9 mouse cellular contexts compared by ENCODE assay signal in genomic region chr7:142278183-142278582, GRCm38 (mm10). TPM values are rescaled to one million over a fixed set of nuclear protein-coding genes. Genes with fewer than 3 reads are reported as not detected.
A peak's percentile ranks its signal among the peaks of the same experiment; 100 is the strongest.
DNase-seq lines count a peak whose midpoint lies in the region; ATAC-seq and TF ChIP-seq lines count a peak whose summit lies in the region.
"Not testable (repeated sequence)": the region's sequence is repeated elsewhere in the genome, so short reads cannot be mapped to it uniquely, and the experiment has no call there.
"Had no signal": no experiment of that assay in that cellular context is flagged by ENCODE, and none has a peak within 500 bp of the region (broad histone marks: within the 10 kb centered on the region; RNA-seq: fewer than 3 reads in every experiment).

No protein-coding gene starts in this region.

- not testable (repeated sequence) for H3K4me1 ChIP-seq in liver, embryonic 14.5 days (replicated peaks; ENCODE audit: control insufficient read depth in 2 of 2, insufficient read depth in 2 of 2, low read length in 1 of 2); neural tube, embryonic 12.5 days; stomach, postnatal 0 days (replicated peaks; ENCODE audit: control insufficient read depth, insufficient read depth)

- not testable (repeated sequence) for H3K27ac ChIP-seq in liver, embryonic 14.5 days; neural tube, embryonic 12.5 days; stomach, postnatal 0 days (replicated peaks)

- H3K79me2 ChIP-seq in C2C12 (ENCODE audit: control insufficient read depth, insufficient read depth), result not testable (repeated sequence)

- not testable (repeated sequence) for H3ac ChIP-seq in C2C12 (ENCODE audit: control insufficient read depth, insufficient read length, low read depth)

- H3K36me3 ChIP-seq in C2C12 (ENCODE audit: control insufficient read depth, insufficient read depth); liver, embryonic 14.5 days (replicated peaks; ENCODE audit: control insufficient read depth, insufficient read depth, low read depth); neural tube, embryonic 12.5 days; stomach, postnatal 0 days (ENCODE audit: control insufficient read depth, insufficient read depth, low read length): not testable (repeated sequence)

- WGBS in liver, embryonic 14.5 days (ENCODE audit: insufficient replicate concordance), result 0% methylated on average over 3 of the region's 3 CpGs
- WGBS in neural tube, embryonic 12.5 days, result 0% methylated on average over 3 of the region's 3 CpGs
- WGBS in stomach, postnatal 0 days, result 0% methylated on average over 3 of the region's 3 CpGs

- H3K4me3 ChIP-seq in C2C12 (ENCODE audit: insufficient read depth, poor library complexity, severe bottlenecking); liver, embryonic 14.5 days (ENCODE audit: insufficient read depth in 1 of 2, low read depth in 2 of 2, low read length in 2 of 2); neural tube, embryonic 12.5 days; stomach, postnatal 0 days (ENCODE audit: low read depth, low read length): not testable (repeated sequence)

- peak; percentile 73 to 86 for DNase-seq in adrenal gland, postnatal 36 days
- peak; percentile 73 for DNase-seq in embryo, embryonic 11 days
- peak; percentile 41 to 79 for DNase-seq in heart, adult 18-20 months
- DNase-seq in kidney, postnatal 10 days, result peak; percentile 85
- not testable (repeated sequence) for DNase-seq in liver, embryonic 14.5 days (ENCODE audit: low read depth in 3 of 3, low spot score in 3 of 3)
- peak; percentile 74 for DNase-seq in stomach, postnatal 0 days (ENCODE audit: low spot score)

- not testable (repeated sequence) for H3K4me2 ChIP-seq in liver, embryonic 14.5 days (ENCODE audit: low read depth); neural tube, embryonic 12.5 days (replicated peaks); stomach, postnatal 0 days (replicated peaks; ENCODE audit: low read depth)

- H3K9me3 ChIP-seq in liver, embryonic 14.5 days (ENCODE audit: control insufficient read depth, low read length); neural tube, embryonic 12.5 days; stomach, postnatal 0 days (ENCODE audit: control insufficient read depth, low read length): not testable (repeated sequence)

- TF ChIP-seq CTCF in C2C12 (IDR thresholded peaks at IDR 0.05; ENCODE audit: control insufficient read depth, insufficient read depth, insufficient read length), result peak; percentile 35
- peak; percentile 75 for TF ChIP-seq CTCF in liver, embryonic 14.5 days (IDR thresholded peaks at IDR 0.05; ENCODE audit: low read depth)
- peak; percentile 75 for TF ChIP-seq CTCF in stomach, postnatal 0 days (IDR thresholded peaks at IDR 0.05; ENCODE audit: low read depth)

- H3K79me3 ChIP-seq in C2C12 (ENCODE audit: low read depth), result not testable (repeated sequence)

- TF ChIP-seq EP300 in liver, embryonic 14.5 days (IDR thresholded peaks at IDR 0.05; ENCODE audit: low read depth); stomach, postnatal 0 days (optimal IDR thresholded peaks at IDR 0.05): not testable (repeated sequence)

- not testable (repeated sequence) for H3K27me3 ChIP-seq in C2C12 (ENCODE audit: control insufficient read depth, insufficient read depth, insufficient read length); liver, embryonic 14.5 days (ENCODE audit: control insufficient read depth, insufficient read depth, low read length); stomach, postnatal 0 days (ENCODE audit: control insufficient read depth, insufficient read depth, low read length)
- peaks cover 12% of the 10 kb centered on the region for H3K27me3 ChIP-seq in neural tube, embryonic 12.5 days (replicated peaks)

- not testable (repeated sequence) for H3K9ac ChIP-seq in liver, embryonic 14.5 days (replicated peaks); neural tube, embryonic 12.5 days; stomach, postnatal 0 days (ENCODE audit: low read length)

- ATAC-seq in liver, embryonic 14.5 days (ENCODE audit: insufficient read depth), result not testable (repeated sequence)
- 0 out of 2 replicates have a peak, but pooled peaks have one; percentile 41 for ATAC-seq in neural tube, embryonic 12.5 days (ENCODE audit: low FRiP score, low read depth)
- peak; percentile 66; the same call in 1 of the 2 replicates for ATAC-seq in stomach, postnatal 0 days (ENCODE audit: low FRiP score, low TSS enrichment)

RNA-seq across cellular contexts. Expression of gene Gm4559, which starts 4.0 kb away (rescaled TPM):
- not detected for polyA plus RNA-seq in C2C12 (2012; fragmentation: generic; extraction: Trizol)
- not detected for total RNA-seq in adrenal gland, postnatal 36 days (2021)
- total RNA-seq in heart, adult 18-20 months (2021), result not detected
- polyA plus RNA-seq in liver, embryonic 14.5 days (2012; rRNA removed), result not detected in 2 replicates
- polyA plus RNA-seq in liver, embryonic 14.5 days (2014; fragmentation: Nextera tagmentation; extraction: Ambion mirVana), result not detected in 2 replicates
- not detected in 2 replicates for polyA plus RNA-seq in neural tube, embryonic 12.5 days (2016; fragmentation: Nextera tagmentation; extraction: Ambion mirVana)
- polyA plus RNA-seq in stomach, postnatal 0 days (2015; fragmentation: Nextera tagmentation; extraction: Ambion mirVana), result not detected in 2 replicates
- polyA plus RNA-seq: liver, embryonic 15.5 days had no signal

RNA-seq across cellular contexts. Expression of gene Krtap5-1, which starts 18.7 kb away (rescaled TPM):
- not detected for polyA plus RNA-seq in C2C12 (2012; fragmentation: generic; extraction: Trizol)
- total RNA-seq in adrenal gland, postnatal 36 days (2021), result not detected
- not detected for total RNA-seq in heart, adult 18-20 months (2021)
- polyA plus RNA-seq in liver, embryonic 14.5 days (2012; rRNA removed), result not detected in 2 replicates
- polyA plus RNA-seq in liver, embryonic 14.5 days (2014; fragmentation: Nextera tagmentation; extraction: Ambion mirVana), result not detected in 2 replicates
- not detected in 2 replicates for polyA plus RNA-seq in neural tube, embryonic 12.5 days (2016; fragmentation: Nextera tagmentation; extraction: Ambion mirVana)
- not detected in 2 replicates for polyA plus RNA-seq in stomach, postnatal 0 days (2015; fragmentation: Nextera tagmentation; extraction: Ambion mirVana)
- polyA plus RNA-seq: liver, embryonic 15.5 days had no signal

RNA-seq across cellular contexts. Expression of gene Gm2431, which starts 20.0 kb away (rescaled TPM):
- polyA plus RNA-seq in C2C12 (2012; fragmentation: generic; extraction: Trizol), result not detected
- not detected for total RNA-seq in adrenal gland, postnatal 36 days (2021)
- not detected for total RNA-seq in heart, adult 18-20 months (2021)
- polyA plus RNA-seq in liver, embryonic 14.5 days (2012; rRNA removed), result not detected in 2 replicates
- polyA plus RNA-seq in liver, embryonic 14.5 days (2014; fragmentation: Nextera tagmentation; extraction: Ambion mirVana), result not detected in 2 replicates
- polyA plus RNA-seq in neural tube, embryonic 12.5 days (2016; fragmentation: Nextera tagmentation; extraction: Ambion mirVana), result not detected in 2 replicates
- polyA plus RNA-seq in stomach, postnatal 0 days (2015; fragmentation: Nextera tagmentation; extraction: Ambion mirVana), result not detected in 2 replicates
- polyA plus RNA-seq: liver, embryonic 15.5 days had no signal

RNA-seq across cellular contexts. Expression of gene Krtap5-4, which starts 25.2 kb away (rescaled TPM):
- polyA plus RNA-seq in C2C12 (2012; fragmentation: generic; extraction: Trizol), result 0.04 TPM
- total RNA-seq in adrenal gland, postnatal 36 days (2021), result not detected
- not detected for total RNA-seq in heart, adult 18-20 months (2021)
- polyA plus RNA-seq in liver, embryonic 14.5 days (2012; rRNA removed), result not detected in 2 replicates
- not detected in 2 replicates for polyA plus RNA-seq in liver, embryonic 14.5 days (2014; fragmentation: Nextera tagmentation; extraction: Ambion mirVana)
- not detected in 2 replicates for polyA plus RNA-seq in neural tube, embryonic 12.5 days (2016; fragmentation: Nextera tagmentation; extraction: Ambion mirVana)
- not detected in 2 replicates for polyA plus RNA-seq in stomach, postnatal 0 days (2015; fragmentation: Nextera tagmentation; extraction: Ambion mirVana)
- polyA plus RNA-seq: liver, embryonic 15.5 days had no signal

RNA-seq across cellular contexts. Expression of gene Gm40460, which starts 37.3 kb away (rescaled TPM):
- polyA plus RNA-seq in C2C12 (2012; fragmentation: generic; extraction: Trizol), result not detected
- not detected for total RNA-seq in adrenal gland, postnatal 36 days (2021)
- not detected for total RNA-seq in heart, adult 18-20 months (2021)
- polyA plus RNA-seq in liver, embryonic 14.5 days (2012; rRNA removed), result not detected in 2 replicates
- polyA plus RNA-seq in liver, embryonic 14.5 days (2014; fragmentation: Nextera tagmentation; extraction: Ambion mirVana), result not detected in 2 replicates
- polyA plus RNA-seq in neural tube, embryonic 12.5 days (2016; fragmentation: Nextera tagmentation; extraction: Ambion mirVana), result not detected in 2 replicates
- not detected in 2 replicates for polyA plus RNA-seq in stomach, postnatal 0 days (2015; fragmentation: Nextera tagmentation; extraction: Ambion mirVana)
- polyA plus RNA-seq: liver, embryonic 15.5 days had no signal
